Mouse (Mus musculus) midbrain, embryonic 12.5 days (tissue): ENCODE measurements around the gene Ltb4r1. TPM values are rescaled to one million over a fixed set of nuclear protein-coding genes. Genes with fewer than 3 reads are reported as not detected.

ENCODE experiments used
- ATAC-seq: fragments of 200-750 bp; cut with Nextera tagmentation; 2 replicates; pipeline ENCODE4 v1.8.0; 2017; ENCODE audit warnings: low read depth, moderate TSS enrichment, moderate library complexity; ENCODE audit not compliant: low FRiP score
- H3K27ac ChIP-seq: fragments of 300-500 bp; sonication (generic); replicated peaks from 2 replicates; pipeline ENCODE4 v1.5.1; 2016; ENCODE audit warnings: mild to moderate bottlenecking
- H3K27me3 ChIP-seq: fragments of 300-500 bp; sonication (generic); 2 replicates; pipeline ENCODE4 v1.6.1; 2016; ENCODE audit warnings: mild to moderate bottlenecking
- H3K36me3 ChIP-seq: fragments of 300-500 bp; sonication (generic); 2 replicates; pipeline ENCODE4 v1.6.1; 2016
- H3K4me1 ChIP-seq: fragments of 300-500 bp; sonication (generic); 2 replicates; pipeline ENCODE4 v1.6.1; 2016
- H3K4me2 ChIP-seq: fragments of 300-500 bp; sonication (generic); replicated peaks from 2 replicates; pipeline ENCODE4 v1.6.1; 2016; ENCODE audit warnings: mild to moderate bottlenecking, moderate library complexity
- H3K4me3 ChIP-seq: fragments of 300-500 bp; sonication (generic); 2 replicates; pipeline ENCODE4 v1.5.1; 2016; ENCODE audit warnings: mild to moderate bottlenecking
- H3K9ac ChIP-seq: fragments of 300-500 bp; sonication (generic); replicated peaks from 2 replicates; pipeline ENCODE4 v1.6.1; 2016; ENCODE audit warnings: mild to moderate bottlenecking, moderate library complexity
- H3K9me3 ChIP-seq: fragments of 300-500 bp; sonication (generic); 2 replicates; pipeline ENCODE4 v1.6.1; 2016; ENCODE audit warnings: mild to moderate bottlenecking
- WGBS: fragments of 180-500 bp; shearing (Covaris S2); methylation state at CpG from one replicate; pipeline ENCODE4 v1.1.7; 2016; 5-methylcytosine and 5-hydroxymethylcytosine counted together
- polyA plus RNA-seq: library from polyadenylated mRNA; unstranded; fragments of >200 nt; fragmentation: Nextera tagmentation; extraction: Ambion mirVana; gene quantifications from 2 replicates; pipeline ENCODE4 v1.2.1, GENCODE M21; 2016

The Ltb4r1 gene
- polyA plus RNA-seq, 1 experiment from 2014 or later: 0.13 TPM

DNA sequence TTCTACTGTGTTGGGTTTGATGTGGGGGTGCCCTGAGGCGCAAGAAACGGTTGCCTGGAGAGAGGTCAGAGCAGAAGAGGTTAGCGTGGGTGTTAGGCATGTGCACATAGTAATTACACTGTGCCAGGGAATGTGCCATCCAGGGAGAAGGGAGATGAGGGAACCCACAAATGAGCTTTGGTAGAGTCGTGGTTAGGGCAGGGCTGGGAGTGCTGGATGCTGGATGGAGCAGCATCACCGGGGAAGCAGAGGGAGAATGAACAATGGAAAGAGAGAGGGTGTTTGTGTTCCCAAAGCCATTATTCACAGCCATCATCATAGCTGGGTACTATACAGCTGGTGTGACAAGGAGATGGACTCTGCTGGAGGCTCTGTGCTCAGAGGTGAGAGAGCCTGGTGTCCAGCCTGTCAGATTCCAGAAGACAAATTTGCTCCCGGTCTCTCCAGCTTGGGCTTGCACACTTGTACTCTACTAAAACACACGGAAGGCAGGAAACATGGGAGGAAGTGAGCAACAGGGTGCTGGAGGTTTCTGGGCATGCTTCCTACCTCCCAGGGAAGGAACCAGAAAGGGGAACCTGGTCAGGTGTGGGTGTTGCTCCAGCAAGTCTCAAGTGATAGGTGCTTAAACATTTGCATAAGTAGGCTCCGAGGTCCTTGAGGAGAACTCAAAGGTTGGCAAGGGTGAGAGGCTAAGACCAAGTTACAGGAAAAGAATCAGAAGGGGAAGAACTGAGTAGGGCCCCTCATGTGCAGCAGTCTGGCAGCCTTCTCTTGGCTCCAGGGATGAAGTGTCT lies 37.7 kb upstream of the Ltb4r1 start:
- H3K27ac ChIP-seq: no peak overlapping the region
- no peaks in the 10 kb centered on the region; the same call in 1 of the 2 replicates for H3K27me3 ChIP-seq
- no peaks in the 10 kb centered on the region for H3K36me3 ChIP-seq
- no peak overlapping the region for H3K9ac ChIP-seq
- no peaks in the 10 kb centered on the region for H3K4me1 ChIP-seq
- no peak for ATAC-seq
- 74% methylated on average over 8 of the region's 8 CpGs for WGBS
- H3K4me3 ChIP-seq: no peak overlapping the region
- H3K9me3 ChIP-seq: no peaks in the 10 kb centered on the region
- no peak overlapping the region for H3K4me2 ChIP-seq

DNA sequence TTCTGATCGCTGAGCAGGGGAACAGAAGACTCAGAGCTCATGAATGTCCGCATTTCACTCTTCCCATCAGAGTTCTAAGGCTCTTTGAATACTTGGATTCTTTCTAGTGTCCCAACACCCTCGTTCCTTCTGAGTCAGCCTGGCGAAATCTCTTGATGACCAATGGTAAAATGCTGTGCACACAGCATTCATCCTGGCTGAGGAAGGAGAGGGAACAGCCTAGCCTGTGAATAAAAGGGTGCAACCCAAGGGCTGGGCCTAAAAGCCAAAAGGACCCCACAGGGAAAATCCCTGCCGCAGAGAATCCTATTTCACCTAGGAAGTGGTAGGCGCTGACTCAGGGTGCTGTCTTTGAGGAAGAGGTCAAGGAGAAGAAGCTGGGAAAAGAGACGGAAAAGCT lies 35.6 kb upstream of the Ltb4r1 start:
- H3K4me2 ChIP-seq: no peak overlapping the region
- no peak overlapping the region for H3K27ac ChIP-seq
- no peak overlapping the region for H3K4me3 ChIP-seq
- no peaks in the 10 kb centered on the region for H3K36me3 ChIP-seq
- H3K27me3 ChIP-seq: no peaks in the 10 kb centered on the region; the same call in 1 of the 2 replicates
- H3K4me1 ChIP-seq: no peaks in the 10 kb centered on the region
- no peak for ATAC-seq
- WGBS: 73% methylated on average over 7 of the region's 7 CpGs
- H3K9me3 ChIP-seq: no peaks in the 10 kb centered on the region
- H3K9ac ChIP-seq: no peak overlapping the region

DNA sequence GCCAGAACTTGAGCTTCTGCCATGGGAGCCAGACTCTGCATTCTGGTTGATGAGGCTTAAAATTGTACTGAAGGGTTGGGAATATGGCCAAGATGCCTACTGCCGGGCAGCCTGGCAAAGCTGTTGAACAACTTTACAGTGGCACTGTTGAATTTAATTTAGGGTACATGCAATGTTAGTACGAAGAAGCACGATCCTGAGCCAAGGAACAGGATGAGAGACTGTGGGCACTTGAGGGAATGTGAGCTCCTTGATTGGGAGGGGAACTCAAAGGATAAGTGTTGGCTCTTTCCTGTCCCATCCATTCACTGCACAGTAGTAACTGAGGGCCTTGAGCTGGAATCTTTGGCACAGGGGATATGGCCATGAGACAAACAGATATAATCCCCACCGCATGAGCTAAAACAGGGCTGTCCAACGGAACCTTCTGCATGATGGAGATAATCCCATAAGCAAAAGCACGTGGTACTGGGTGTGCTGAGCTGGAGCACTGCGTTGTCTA lies 35.2 kb upstream of the Ltb4r1 start:
- no peak for ATAC-seq

DNA sequence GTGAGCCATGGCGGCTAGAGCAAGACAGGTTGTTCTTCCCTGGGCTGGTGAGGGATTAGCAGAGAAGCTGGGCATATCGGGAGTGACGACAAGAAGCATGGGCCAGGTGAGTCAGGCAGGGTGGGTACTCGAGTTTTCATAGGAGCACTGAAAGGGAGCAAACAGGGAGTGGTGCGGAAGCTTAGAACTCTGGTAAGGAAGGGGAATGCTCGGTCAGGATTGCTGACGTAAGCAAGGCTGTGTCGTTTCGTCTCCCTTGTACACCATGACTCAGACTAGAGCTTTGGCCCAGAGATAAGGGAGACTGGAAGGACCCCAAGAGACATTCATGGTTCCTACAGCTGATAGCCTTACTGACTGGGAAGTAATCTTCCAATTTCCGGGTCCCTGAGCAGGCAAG lies 31.9 kb upstream of the Ltb4r1 start:
- Histone ChIP-seq H3K27me3 (no peaks in the 10 kb centered on the region), H3K27ac (no peak overlapping the region), H3K4me1 (no peaks in the 10 kb centered on the region), H3K9ac (no peak overlapping the region), H3K9me3 (no peaks in the 10 kb centered on the region), H3K4me3 (no peak overlapping the region), H3K36me3 (peaks cover 10% of the 10 kb centered on the region), H3K4me2 (no peak overlapping the region)
- no peak for ATAC-seq
- WGBS: 74% methylated on average over 10 of the region's 10 CpGs

More for the DNA sequence above, 35.2 kb upstream of the Ltb4r1 start:
- no peaks in the 10 kb centered on the region for H3K36me3 ChIP-seq
- no peak overlapping the region for H3K27ac ChIP-seq
- H3K9me3 ChIP-seq: no peaks in the 10 kb centered on the region
- WGBS: 81% methylated on average over 7 of the region's 7 CpGs
- no peak overlapping the region for H3K4me2 ChIP-seq
- H3K4me3 ChIP-seq: no peak overlapping the region
- H3K9ac ChIP-seq: no peak overlapping the region
- H3K4me1 ChIP-seq: no peaks in the 10 kb centered on the region
- no peaks in the 10 kb centered on the region; the same call in 1 of the 2 replicates for H3K27me3 ChIP-seq

DNA sequence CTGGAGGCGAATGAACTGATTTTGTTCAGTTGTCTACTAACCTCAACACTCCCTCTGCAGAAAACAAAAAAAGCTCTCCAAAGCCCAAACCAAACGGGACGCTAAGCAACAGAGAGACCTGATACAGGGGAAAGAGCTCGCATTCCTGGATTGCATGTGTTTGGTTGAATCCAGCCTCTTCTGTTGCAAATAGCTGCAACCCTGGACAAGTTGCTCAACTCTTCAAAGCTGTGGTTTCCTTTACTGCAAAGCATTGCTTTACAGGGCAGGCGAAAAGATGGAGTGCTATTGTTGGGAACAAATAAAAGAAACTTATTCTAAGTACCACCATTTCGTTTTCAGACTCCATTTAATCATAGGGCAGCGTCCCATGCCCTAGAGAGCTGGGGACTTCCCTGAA lies 30.9 kb upstream of the Ltb4r1 start:
- H3K9me3 ChIP-seq: no peaks in the 10 kb centered on the region
- no peak overlapping the region for H3K4me3 ChIP-seq
- peaks cover 19% of the 10 kb centered on the region for H3K36me3 ChIP-seq
- H3K4me2 ChIP-seq: no peak overlapping the region
- H3K9ac ChIP-seq: no peak overlapping the region
- no peak overlapping the region for H3K27ac ChIP-seq
- no peaks in the 10 kb centered on the region for H3K27me3 ChIP-seq
- no peak for ATAC-seq
- no peaks in the 10 kb centered on the region for H3K4me1 ChIP-seq
- 75% methylated on average over 7 of the region's 7 CpGs for WGBS

DNA sequence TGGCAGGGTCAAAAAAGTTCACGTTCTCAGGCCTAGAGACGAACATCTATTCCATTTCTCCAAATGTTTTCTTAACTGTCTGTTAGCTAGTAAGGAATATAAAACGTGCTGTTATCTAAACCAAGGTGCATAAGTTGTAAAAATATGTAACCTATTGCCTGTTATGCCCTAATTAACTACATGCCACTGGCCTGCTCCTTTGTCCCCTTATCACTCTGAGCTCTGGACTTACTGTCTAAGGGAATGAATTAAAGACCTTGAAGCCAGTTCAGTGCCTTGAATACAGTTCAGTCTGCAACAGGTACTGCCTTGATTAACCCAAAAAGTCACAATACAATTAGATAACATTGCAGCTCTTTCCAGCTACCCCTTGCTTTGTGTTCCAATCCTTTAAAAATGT lies 30.4 kb upstream of the Ltb4r1 start:
- H3K9me3 ChIP-seq: no peaks in the 10 kb centered on the region
- H3K36me3 ChIP-seq: peaks cover 24% of the 10 kb centered on the region
- no peak overlapping the region for H3K4me3 ChIP-seq
- no peaks in the 10 kb centered on the region for H3K4me1 ChIP-seq
- WGBS: 77% methylated on average over 3 of the region's 3 CpGs
- ATAC-seq: no peak
- H3K9ac ChIP-seq: no peak overlapping the region
- H3K27ac ChIP-seq: no peak overlapping the region
- no peaks in the 10 kb centered on the region for H3K27me3 ChIP-seq
- no peak overlapping the region for H3K4me2 ChIP-seq

DNA sequence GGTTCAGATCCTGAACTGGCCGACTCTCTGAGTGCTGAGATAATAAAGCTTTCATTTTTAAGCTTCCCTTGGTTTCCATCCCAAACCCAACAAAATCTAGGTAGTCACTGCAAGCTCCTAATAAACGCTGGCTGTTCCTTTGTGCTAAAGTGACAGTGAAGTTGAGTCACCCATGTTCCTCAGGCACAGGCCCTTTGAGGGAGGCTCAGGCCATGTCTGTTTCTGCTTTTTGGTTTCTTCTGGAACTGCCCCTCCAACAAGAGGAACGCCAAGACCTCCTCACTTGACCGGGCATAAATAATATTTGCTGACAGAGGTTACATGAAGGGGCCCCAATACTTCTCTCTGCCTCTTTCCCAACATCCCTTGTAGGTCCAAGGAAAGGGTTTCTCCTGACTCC lies 30.0 kb upstream of the Ltb4r1 start:
- no peak overlapping the region for H3K27ac ChIP-seq
- no peaks in the 10 kb centered on the region for H3K4me1 ChIP-seq
- WGBS: 82% methylated on average over 4 of the region's 4 CpGs
- no peaks in the 10 kb centered on the region for H3K27me3 ChIP-seq
- H3K4me3 ChIP-seq: no peak overlapping the region
- peaks cover 28% of the 10 kb centered on the region for H3K36me3 ChIP-seq
- H3K9ac ChIP-seq: no peak overlapping the region
- ATAC-seq: no peak
- H3K4me2 ChIP-seq: no peak overlapping the region
- H3K9me3 ChIP-seq: no peaks in the 10 kb centered on the region

DNA sequence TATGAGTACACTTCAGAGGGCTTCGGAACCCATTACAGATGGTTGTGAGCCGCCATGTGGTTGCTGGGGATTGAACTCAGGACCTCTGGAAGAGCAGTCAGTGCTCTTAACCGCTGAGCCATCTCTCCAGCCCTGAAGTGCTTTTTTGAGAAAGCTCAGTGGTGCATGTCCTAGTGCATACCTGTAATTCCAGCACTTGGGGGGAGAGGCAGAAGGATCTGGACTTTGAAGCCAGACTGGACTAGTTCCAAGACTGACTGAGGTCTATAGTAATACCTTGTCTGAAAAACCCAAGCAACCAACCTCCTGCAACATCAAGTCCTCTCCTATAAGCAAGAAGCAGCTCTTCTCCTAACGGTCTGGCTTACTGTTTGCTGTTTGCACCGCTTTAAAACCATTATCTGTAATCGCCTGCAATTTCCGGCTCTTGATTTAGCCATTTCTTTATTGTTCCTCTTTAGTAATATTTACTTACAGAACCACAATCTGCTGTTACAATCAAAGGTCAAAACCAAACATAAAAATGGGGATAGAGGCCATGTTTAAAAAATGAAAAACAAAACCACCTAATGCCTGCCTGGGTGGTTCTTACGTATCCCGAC lies 28.6 kb upstream of the Ltb4r1 start:
- H3K4me3 ChIP-seq: no peak overlapping the region
- H3K27me3 ChIP-seq: no peaks in the 10 kb centered on the region
- peaks cover 31% of the 10 kb centered on the region for H3K36me3 ChIP-seq
- H3K27ac ChIP-seq: no peak overlapping the region
- H3K9ac ChIP-seq: no peak overlapping the region
- no peaks in the 10 kb centered on the region for H3K4me1 ChIP-seq
- 88% methylated on average over 9 of the region's 9 CpGs for WGBS
- ATAC-seq: no peak
- H3K4me2 ChIP-seq: no peak overlapping the region
- no peaks in the 10 kb centered on the region for H3K9me3 ChIP-seq

DNA sequence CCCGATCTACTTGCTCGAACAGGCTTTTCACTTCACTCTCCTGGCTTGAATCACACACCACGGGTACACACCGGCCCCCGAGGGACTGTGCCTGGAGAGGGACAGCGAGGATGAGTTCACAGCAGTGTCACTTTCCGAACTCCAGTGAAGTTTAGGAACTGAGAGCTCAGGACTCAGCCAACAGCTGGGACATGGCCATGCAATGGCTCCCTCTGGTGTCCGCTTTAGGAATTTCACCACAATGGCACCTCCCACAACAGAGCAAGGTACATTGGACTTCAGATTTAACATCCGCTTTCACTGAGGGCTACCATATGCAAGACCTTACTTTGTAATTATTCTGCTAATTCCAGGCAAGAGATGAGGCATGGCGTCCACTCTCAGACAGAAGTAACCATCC lies 22.1 kb upstream of the Ltb4r1 start:
- 0 out of 2 replicates have a peak overlapping the region, but pooled peaks have one; percentile 7 for H3K4me2 ChIP-seq
- 26% methylated on average over 10 of the region's 10 CpGs for WGBS

DNA sequence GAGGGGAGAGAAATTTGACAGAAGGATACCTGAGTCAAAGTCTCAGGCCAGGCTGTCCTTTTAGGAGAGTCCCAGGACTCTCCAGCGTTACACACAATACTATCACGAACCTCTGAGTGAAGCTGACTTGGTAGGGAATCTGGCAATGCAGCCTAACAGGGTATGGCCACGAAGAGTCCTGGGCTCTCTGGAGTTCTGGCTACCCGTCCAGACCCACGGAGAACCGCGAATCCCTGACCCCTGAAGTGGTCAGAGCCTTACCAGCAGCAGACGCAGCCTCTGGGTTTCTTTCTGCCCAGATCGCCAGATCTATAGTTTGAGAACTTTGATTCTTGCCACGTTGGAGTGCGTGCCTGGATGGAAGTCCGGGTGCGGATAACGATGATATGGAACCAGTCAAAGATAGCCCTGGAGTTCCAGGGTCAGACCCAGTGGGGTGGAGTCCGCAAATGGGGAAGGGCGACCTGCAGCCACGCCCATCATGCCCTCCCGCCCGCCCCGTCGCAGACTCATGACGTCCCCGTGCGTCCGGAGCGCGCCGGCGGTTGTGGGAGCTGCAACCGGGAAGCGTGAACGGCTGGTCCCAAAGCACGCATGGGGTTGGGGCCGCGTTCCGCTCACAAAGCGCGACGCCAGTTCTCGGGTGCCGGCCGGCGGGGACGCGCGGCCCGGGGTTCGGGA lies 20.4 kb upstream of the Ltb4r1 start, which contains the start of the genes Dhrs1 and Nop9:
Dhrs1 (minus strand) TSS at position 511 of the 681 bp plus-strand sequence.
Nop9 (plus strand) TSS at position 514 of the 681 bp plus-strand sequence.
- H3K4me1 ChIP-seq: peaks cover 29% of the 10 kb centered on the region
- ATAC-seq: peak; percentile 88
- peak within 1 kb of the TSS; percentile 92 for H3K4me3 ChIP-seq
- H3K36me3 ChIP-seq: peaks cover 29% of the 10 kb centered on the region
- no peak within 1 kb of the TSS for H3K27ac ChIP-seq
- H3K27me3 ChIP-seq: no peaks in the 10 kb centered on the region
- H3K9ac ChIP-seq: peak within 1 kb of the TSS; percentile 83
- 1% methylated on average over 48 of the region's 48 CpGs for WGBS
- no peaks in the 10 kb centered on the region for H3K9me3 ChIP-seq
- H3K4me2 ChIP-seq: peak within 1 kb of the TSS; percentile 96

More for the DNA sequence above, 22.1 kb upstream of the Ltb4r1 start:
- Histone ChIP-seq H3K4me1 (peaks cover 29% of the 10 kb centered on the region), H3K9me3 (no peaks in the 10 kb centered on the region), H3K27ac (no peak overlapping the region), H3K9ac (no peak overlapping the region), H3K4me3 (no peak overlapping the region), H3K36me3 (peaks cover 29% of the 10 kb centered on the region), H3K27me3 (no peaks in the 10 kb centered on the region)
- ATAC-seq: peak; percentile 61

DNA sequence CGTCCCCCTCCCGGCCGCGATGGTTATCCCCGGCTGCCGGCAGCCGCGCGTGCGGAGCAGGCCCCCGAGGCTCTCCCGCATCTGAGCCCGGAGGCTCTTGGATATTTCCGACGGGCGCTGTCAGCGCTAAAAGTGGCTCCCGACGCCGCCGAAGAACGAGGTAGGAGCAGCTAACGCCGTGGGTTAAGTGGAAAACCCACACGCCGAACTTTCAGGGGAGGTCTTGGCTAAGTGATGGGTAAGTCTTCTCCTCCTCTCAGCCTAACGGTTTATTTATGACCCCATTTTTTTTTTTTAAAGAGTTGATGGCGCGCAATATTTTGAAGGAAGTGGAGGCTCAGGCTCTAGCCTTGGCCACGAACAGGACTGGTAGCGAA lies 19.9 kb upstream of the Ltb4r1 start:
- Histone ChIP-seq H3K4me2 (peak overlapping the region; percentile 96), H3K36me3 (peaks cover 28% of the 10 kb centered on the region), H3K9me3 (no peaks in the 10 kb centered on the region), H3K4me3 (peak overlapping the region; percentile 92), H3K27ac (no peak overlapping the region), H3K9ac (peak overlapping the region; percentile 83), H3K27me3 (no peaks in the 10 kb centered on the region), H3K4me1 (peaks cover 29% of the 10 kb centered on the region)
- no peak; the same call in 1 of the 2 replicates for ATAC-seq
- WGBS: under 1% methylated on average over 31 of the region's 31 CpGs
